Mouse (Mus musculus) frontal cortex, postnatal 25 days (tissue): ENCODE measurements at regions not wholly inside any gene's neighbourhood (a gene's known extent, or its start where the extent isn't known, plus 50 kb on each side); places are given as distances from the start of the nearest gene placed in this dataset.

Experiments used
- DNase-seq, 2 experiments: peaks; one replicate each; pipeline ENCODE4 v3.0.0; 2022; ENCODE audit warnings: low spot score in 2 of 2

DNA sequence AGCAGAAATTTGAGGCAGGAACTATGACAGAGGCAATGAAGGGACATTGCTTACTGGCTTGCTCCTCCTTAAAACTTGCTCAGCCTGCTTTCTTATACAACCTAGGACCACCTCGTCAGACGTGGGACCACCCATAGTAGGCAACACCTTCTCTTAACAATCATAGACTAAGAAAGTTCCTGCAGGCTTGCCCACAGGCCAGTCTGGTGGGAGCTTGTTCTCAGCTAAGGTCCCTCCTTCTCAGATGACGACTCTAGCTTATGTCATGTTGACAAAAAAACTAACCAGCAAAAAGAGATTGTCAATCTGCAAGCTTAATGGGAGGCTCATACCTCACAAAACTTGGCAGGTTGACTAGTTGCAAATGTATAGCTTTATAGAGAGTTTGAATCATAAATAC, 56.5 kb upstream of the Lsm6 start:
- no peak for DNase-seq

DNA sequence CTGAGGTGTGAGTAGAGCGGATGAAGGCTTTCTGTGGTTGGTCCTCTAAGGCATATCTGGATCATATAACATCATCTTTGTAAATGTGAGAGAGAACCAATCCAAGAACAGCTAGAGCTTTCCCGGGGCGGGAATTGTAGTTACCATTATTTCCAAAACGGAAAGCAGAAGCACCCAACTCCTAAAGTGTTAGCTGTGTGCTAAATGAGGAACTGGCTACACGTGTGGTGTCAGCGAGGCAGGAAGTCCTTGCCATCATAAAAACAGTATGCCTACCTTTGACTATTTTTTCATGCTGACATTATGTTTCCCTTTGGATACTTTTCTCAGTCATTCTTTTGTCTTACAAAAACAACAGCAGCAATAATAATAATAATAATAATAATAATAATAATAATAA, 68.8 kb upstream of the Lsm6 start:
- DNase-seq, result no peak

DNA sequence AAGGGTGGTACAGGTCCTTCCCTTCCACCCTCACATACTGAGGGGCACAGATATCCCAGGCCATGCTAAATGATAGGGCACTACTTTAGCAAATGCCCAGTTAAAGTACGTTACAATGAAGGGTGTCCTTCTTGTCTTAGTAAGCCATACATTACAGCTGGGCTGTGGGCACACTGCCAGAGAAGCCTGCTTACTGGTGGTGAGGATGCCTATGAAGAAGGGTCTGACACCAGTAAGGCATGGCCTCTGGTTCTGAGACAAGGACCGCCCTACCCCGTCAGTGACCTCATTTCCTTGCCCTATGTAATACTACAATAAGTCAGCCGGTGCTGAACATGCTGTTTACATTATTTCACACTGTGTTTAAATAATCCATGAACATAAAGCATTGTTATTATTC, 69.6 kb upstream of the Lsm6 start:
- DNase-seq, result no peak

DNA sequence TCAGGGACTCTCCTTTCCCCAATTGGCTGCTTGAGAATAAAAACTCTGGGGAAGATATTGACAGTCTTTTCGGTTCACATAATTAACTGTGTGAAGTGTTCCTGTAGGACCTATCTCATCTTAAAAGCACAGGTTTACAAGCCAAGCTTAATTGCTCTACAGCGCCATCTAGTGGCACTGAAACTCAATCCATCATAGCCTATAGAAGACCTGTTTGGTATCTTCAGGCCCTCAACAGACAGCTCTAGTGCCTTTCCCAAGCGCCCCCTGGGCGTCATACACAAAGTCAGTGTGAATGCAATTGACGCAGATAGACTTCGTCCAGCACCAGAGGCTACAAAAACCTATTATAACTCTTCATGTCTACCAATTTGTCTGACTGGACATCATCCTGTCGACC, 78.9 kb upstream of the Lsm6 start:
- peak; percentile 45 to 58 for DNase-seq

DNA sequence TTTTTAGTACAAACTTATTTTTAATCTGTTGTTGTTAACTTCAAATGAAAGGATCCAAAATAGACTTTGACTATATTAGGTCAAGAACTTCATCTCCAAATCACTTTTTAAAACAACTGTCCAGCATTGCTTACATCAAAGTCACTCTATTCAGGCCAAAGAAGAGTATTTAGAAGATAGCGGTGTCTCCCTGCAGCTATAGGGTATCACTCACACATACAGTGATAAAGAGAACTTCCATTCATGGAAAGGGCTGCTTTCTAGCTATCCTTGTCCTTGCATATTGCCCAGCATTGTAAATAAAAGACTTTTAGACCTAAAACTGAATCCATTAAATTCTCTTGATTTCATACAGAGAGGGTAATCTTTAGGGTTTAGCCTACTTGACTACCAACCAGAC, 82.1 kb upstream of the Lsm6 start:
- DNase-seq, result no peak

DNA sequence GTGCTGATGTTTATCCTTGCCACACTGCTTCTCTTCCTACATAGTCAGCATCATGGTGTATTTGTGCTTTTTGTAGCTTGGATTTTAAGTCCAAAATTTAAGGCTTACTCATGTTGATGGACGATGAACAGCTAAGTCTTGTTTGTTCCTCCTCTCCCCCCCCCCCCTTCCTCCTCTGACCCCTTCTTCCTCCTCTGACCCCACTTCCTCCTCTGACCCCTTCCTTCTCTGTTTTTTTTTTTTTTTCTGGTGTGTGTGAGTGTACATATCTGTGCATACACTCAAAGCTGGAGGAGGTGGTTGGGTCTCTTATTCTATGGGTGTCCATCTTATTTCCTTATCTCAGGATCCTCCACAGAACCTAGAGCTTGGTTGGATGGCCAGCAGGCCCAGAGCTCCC, 87.0 kb upstream of the Lsm6 start:
- no peak for DNase-seq

DNA sequence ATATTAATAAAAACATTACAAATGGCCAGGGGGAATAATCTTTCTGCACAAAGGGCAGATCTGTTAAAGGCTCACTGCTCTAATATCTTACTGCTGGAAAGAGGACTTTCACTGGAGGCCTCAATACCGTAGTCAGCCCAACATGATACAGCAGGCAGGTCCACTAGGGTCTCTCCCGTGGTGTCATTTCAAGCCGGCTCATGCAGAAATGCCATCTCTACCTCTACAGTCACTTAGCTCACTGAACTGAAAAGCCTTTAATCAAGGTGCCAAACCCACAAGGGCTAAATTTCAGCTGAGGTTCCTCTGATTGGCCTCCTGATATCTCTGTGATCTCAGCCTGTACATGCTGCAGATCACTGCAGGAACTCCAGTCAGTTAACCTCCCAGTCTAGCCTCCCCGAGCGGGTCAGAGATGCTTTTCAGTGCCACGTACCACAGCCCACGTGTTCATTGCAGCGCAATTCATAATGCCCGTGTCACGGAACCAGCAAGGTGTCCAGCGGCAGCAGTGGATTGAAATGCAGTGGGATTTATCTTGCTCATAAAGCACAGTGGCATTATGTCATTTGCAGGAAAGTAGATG, 90.4 kb upstream of the Lsm6 start:
- DNase-seq, result no peak

DNA sequence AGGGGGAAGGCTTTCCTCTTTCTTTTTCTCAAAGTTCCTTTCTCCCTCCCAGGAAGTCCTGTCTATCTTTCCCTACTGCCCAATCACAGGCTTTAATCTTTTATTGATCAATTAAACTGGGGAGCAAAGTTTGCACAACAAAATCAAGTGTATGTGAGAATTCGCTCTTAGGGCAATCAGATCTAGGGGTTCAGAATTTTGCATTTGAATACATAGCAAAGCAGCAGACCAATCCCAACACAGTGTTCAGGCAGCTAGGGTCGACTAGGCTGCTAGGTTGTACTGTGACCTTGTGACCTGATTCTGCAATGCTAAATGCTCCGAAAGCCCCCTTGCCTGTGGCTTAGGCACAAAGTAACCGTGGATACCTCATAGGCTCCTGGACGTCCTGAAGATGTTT, 91.5 kb upstream of the Lsm6 start:
- no peak for DNase-seq

DNA sequence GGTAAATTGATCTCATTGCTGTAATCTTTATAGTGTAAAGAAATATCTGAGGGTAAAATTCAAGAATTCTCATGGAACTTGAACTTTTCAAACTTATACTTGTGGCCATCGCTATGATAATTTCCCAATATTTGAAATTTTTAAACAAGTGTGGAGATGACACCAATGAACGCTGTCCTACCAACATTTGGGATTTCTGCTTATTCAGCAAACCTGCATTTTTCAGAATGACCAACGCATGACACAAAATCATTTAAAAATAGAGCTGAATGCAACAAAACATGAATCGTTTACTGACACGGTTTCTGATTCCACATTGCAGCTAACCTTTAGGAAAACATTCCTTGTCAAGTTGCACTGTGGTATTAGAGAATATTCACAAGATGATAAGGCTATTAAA, 92.9 kb upstream of the Lsm6 start:
- DNase-seq, result no peak

DNA sequence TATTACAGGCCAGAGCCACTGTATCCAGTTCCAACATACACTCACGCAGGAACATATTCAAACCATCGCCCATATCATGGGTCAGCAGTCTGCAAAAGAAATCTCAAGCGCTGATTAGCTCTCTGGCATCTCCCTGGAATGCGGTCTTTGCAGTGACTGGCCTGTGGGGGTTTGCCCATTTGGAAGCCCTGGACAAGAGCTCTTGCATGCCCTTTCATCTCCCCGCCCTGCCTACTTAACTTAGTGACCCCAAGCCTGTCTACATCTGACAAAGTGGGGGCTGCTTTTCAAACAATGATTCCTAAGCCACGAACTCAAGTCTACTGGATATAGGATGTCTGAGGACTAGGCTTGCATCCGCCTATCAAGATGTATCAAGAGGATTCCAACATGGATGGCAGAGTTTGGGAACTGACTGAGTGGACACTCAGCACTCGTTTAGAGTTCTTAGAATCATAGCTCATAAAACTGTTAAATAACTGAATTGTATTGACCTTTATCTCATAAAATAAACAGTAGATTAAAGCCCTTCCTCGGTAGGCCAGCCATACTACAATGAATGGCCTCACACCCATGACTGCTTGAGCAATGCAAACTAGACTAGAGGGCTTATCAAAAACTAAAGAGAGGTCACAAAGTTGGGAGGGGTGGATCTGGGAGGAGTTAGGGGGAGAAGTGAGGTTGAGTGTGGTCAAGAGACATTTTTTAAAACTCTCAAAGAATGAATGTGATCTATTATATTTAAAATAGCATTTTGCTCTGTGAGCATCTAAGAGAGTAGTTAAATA, 97.4 kb upstream of the Zfp827 start:
- DNase-seq, result no peak

DNA sequence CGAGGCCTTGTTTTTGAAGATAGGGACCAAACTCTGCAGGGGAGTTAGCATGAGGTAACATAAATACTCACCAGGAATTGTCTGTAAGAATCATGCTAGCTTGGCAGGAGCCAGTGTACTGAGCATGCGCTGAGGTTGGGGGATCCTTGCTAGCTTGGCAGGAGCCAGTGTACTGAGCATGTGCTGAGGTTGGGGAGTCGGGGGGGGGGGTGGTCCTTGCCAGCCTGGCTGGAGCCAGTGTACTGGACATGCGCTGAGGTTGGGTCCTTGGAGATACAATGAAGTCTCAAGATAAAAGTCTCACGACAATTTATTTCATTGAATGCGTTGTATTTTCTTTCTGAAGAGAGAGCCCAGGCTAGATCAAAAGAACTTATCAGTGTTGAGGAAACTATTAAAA, 96.2 kb upstream of the Zfp827 start:
- DNase-seq, result no peak

DNA sequence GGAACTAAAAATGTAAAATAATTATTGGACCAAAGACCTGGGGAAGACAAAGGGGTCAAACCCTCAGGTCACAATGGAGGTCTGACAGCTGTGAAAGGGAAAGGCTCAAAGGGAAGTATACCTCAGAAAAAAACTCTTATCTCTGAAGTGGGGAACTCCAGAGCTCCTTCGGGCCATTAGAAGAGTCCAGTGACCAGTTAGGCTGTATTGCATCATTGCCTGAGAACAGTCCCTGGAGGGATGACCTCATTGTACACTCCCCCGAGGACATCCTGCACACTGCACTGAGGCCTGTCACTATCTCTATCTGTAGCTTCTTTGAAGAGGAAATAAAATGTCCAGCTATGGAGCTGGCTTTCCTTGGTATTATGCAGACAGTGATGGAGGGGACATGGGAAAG, 88.2 kb upstream of the Zfp827 start:
- DNase-seq, result no peak

DNA sequence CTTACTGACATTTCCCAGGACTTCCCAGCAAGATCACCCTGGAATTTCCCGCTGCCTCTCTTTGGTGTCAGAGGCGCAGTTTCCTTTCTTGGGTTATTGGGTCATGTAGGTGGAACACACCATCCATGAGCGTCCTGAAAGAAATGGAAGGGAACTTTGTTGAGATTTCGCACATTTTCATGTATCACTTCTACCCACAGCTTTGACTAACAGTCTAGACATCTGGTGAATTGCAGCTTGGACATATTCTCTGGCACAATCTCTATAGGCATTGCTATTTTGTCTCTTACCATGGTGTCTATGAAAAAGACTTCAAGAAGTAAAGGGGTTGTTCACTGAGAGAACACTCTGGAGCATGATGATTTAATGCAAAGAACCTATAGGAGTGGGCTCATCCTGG, 86.7 kb upstream of the Zfp827 start:
- no peak for DNase-seq

DNA sequence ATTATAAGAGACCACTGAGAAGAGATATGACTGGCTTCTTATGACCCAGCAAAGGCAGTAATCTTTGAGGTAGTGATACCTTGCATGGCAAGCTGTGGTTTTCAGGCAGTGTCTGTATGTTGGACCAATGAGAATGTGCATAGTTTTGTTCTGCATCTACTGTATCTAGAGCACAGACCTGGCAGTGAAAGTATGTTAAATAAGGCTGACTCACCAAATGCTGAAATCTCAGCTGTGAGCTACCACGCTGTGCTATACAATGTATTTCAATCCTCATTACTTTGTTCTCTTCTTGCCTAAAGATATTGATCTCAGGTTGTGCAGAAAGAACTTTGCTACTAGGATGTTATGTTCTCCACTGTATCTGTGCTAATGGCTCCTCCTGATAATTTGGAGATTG, 83.9 kb upstream of the Zfp827 start:
- no peak for DNase-seq

DNA sequence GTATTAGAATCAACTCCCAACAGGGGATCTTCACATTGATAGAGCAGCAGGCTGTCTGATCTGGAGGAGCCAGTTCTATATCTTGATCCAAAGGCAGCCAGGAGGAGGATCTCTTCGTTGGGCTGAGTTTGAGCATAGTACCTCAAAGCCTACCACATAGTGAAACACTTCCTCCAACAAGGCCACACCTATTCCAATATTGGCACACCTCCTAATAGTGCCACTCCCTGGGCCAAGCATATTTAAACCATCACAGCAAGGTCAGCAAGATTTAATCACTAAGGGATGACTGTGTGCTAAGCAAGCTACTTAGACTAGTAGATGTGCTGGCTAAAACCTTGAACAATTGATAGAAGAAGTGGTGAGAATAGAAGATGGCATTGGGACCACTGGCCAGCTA, 82.6 kb upstream of the Zfp827 start:
- no peak for DNase-seq

DNA sequence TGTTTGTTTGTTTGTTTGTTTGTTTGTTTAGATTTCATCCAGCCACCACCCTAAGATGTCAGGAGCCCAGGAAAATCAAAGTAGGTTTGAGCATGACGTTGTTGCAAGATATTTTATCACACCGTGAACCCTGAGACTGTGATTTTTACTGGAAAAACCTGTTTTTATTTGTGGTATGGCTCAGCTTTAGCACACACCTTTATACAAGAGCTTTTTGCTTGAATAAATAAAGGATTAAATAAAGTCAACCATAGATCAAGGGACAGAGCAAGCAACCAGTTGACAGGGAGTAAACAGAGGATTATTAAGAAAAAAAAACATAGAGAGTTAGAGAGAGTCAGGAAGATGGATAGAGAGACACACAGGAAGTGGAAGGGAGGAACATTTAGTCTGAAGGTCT, 82.2 kb upstream of the Zfp827 start:
- no peak for DNase-seq

DNA sequence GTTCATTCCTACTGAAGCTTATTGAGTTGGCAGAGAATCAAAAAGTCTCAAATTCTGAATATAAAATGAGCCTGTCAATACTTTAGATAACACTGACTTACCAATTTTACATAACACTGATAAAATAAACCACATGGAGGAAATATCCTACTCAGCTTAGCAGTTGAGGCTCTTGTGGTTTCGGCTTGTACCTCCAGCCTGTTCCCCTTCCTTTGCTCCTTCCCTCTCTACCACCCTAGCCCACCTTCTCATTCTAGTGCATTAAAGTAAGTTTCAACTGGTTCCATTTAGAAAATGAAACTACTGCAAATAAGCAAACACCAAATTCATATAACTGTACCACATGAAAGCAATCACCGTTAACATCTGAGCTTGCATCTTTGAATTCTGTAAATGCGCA, 53.2 kb upstream of the Zfp827 start:
- no peak for DNase-seq
